Mouse (Mus musculus) embryonic facial prominence, embryonic 14.5 days (tissue): ENCODE measurements around the gene Map4k5. TPM values are rescaled to one million over a fixed set of nuclear protein-coding genes. Genes with fewer than 3 reads are reported as not detected.

Source experiments
- ATAC-seq: fragments of 200-750 bp; cut with Nextera tagmentation; 2 replicates; pipeline ENCODE4 v1.8.0; 2017; ENCODE audit warnings: low read depth, moderate number of reproducible peaks, moderate TSS enrichment
- DNase-seq: peaks from one replicate; pipeline ENCODE4 v3.0.0-alpha.2; 2015; ENCODE audit warnings: low spot score
- H3K27ac ChIP-seq: fragments of 300-500 bp; sonication (generic); replicated peaks from 2 replicates; pipeline ENCODE4 v1.5.1; 2014; ENCODE audit warnings: low read depth, mild to moderate bottlenecking, low read length, moderate library complexity
- H3K27me3 ChIP-seq: fragments of 300-500 bp; sonication (generic); replicated peaks from 2 replicates; pipeline ENCODE4 v1.6.1; 2014; ENCODE audit warnings: low read length; ENCODE audit not compliant: control insufficient read depth, insufficient read depth
- H3K36me3 ChIP-seq: fragments of 300-500 bp; sonication (generic); 2 replicates; pipeline ENCODE4 v1.6.1; 2014; ENCODE audit warnings: low read length, mixed read lengths; ENCODE audit not compliant: control insufficient read depth, insufficient read depth
- H3K4me1 ChIP-seq: fragments of 300-500 bp; sonication (generic); 2 replicates; pipeline ENCODE4 v1.6.1; 2014; ENCODE audit warnings: antibody characterized with exemption, low read length; ENCODE audit not compliant: control insufficient read depth, insufficient read depth
- H3K4me2 ChIP-seq: fragments of 300-500 bp; sonication (generic); 2 replicates; pipeline ENCODE4 v1.6.1; 2014; ENCODE audit warnings: low read depth, mild to moderate bottlenecking, low read length, moderate library complexity, mixed read lengths
- H3K4me3 ChIP-seq: fragments of 300-500 bp; sonication (generic); 2 replicates; pipeline ENCODE4 v1.5.1; 2014; ENCODE audit warnings: low read depth, mild to moderate bottlenecking, low read length
- H3K9ac ChIP-seq: fragments of 300-500 bp; sonication (generic); 2 replicates; pipeline ENCODE4 v1.6.1; 2014; ENCODE audit warnings: low read depth, mild to moderate bottlenecking, low read length, moderate library complexity, mixed read lengths
- H3K9me3 ChIP-seq: fragments of 300-500 bp; sonication (generic); 2 replicates; pipeline ENCODE4 v1.6.1; 2016; ENCODE audit warnings: low read length; ENCODE audit not compliant: control insufficient read depth
- WGBS: fragments of 180-500 bp; shearing (Covaris S2); extraction: QIAGEN DNeasy Blood & Tissue Kit; methylation state at CpG from one replicate; pipeline ENCODE4 v1.1.7; 2014; 5-methylcytosine and 5-hydroxymethylcytosine counted together
- microRNA counts: library from miRNA; unstranded; fragments of <30 nt; microRNA quantifications from one replicate; lab custom pipeline; 2017
- microRNA-seq: library from miRNA; unstranded; fragments of <30 nt; microRNA quantifications from one replicate; pipeline ENCODE4, GENCODE M21; 2016; ENCODE audit warnings: borderline number of aligned reads
- polyA plus RNA-seq: library from polyadenylated mRNA; unstranded; fragments of >200 nt; fragmentation: Nextera tagmentation; extraction: Ambion mirVana; gene quantifications from 2 replicates; pipeline ENCODE4 v1.2.1, GENCODE M21; 2014

Map4k5 gene
- polyA plus RNA-seq, 1 experiment from 2014 or later, result 45.2 TPM

DNA sequence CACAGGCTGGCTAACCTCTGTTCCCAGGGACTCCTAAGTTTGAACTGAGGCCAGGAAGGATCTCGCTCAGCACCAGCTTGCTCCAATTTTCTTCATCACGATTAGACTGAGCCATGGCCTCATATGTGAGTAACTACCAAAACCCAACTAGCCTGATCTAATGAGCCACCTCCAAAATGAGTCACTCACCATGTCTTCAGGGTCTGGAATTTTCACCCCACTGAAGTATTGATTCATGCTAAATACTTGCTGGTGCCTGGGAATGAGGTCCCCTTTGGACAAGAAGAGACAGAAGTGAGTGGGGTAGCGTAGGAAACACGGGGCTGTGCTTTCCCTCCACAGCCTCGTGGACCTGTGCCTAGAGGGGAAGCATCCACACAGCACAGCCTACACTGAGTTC is 139.1 kb downstream of the Map4k5 start:
- no peak overlapping the region for H3K27ac ChIP-seq
- peaks cover 14% of the 10 kb centered on the region for H3K4me1 ChIP-seq
- H3K4me2 ChIP-seq, result no peak overlapping the region

More for the DNA sequence above, 139.1 kb downstream of the Map4k5 start:
- Histone ChIP-seq H3K9ac (no peak overlapping the region), H3K4me3 (no peak overlapping the region), H3K9me3 (no peaks in the 10 kb centered on the region), H3K27me3 (no peaks in the 10 kb centered on the region), H3K36me3 (no peaks in the 10 kb centered on the region)
- WGBS, result 70% methylated on average over 5 of the region's 5 CpGs
- ATAC-seq (no peak), DNase-seq (no peak)

MicroRNA genes within 50 kb of the gene (microRNA counts, 519-probe panel; counts per million panel counts)
- 19.3 counts per million for microRNA mmu-miR-681 (lab: Ali Mortazavi, UCI)

Small RNA genes within 50 kb of the gene (microRNA-seq; reads per million reads assigned to microRNA genes)
- not detected for gene Mir681

Other genes starting within 250 kb of the Map4k5 start
- 11.0 and 11.4 TPM in 2 replicates for gene Sos2, start 211.3 kb downstream of the Map4k5 start, polyA plus RNA-seq
- gene L2hgdh, start 168.3 kb downstream of the Map4k5 start, polyA plus RNA-seq, result 21.2 and 21.8 TPM in 2 replicates
- gene Atp5s, start 168.2 kb downstream of the Map4k5 start, polyA plus RNA-seq, result 30.4 and 32.0 TPM in 2 replicates
- 1.9 and 2.9 TPM in 2 replicates for gene Cdkl1, start 101.9 kb downstream of the Map4k5 start, polyA plus RNA-seq
- gene Atl1, start 586 bp downstream of the Map4k5 start, polyA plus RNA-seq, result 8.5 and 13.8 TPM in 2 replicates
- gene Sav1, start 93.8 kb upstream of the Map4k5 start, polyA plus RNA-seq, result 10.4 and 12.0 TPM in 2 replicates
- 17.0 and 19.2 TPM in 2 replicates for gene Nin, start 220.5 kb upstream of the Map4k5 start, polyA plus RNA-seq